Mouse (Mus musculus): Measurements from ENCODE around the gene Gm20075. TPM values are rescaled to one million over a fixed set of nuclear protein-coding genes. Genes with fewer than 3 reads are reported as not detected.
"Not testable (repeated sequence)": the region's sequence is repeated elsewhere in the genome, so short reads cannot be mapped to it uniquely, and the experiment has no call there.

Gm20075 gene
- total RNA-seq (2014; rRNA removed) (4.2 and 6.0 TPM in 2 replicates), polyA plus RNA-seq (2015; fragmentation: Nextera tagmentation; extraction: Ambion mirVana) (14.3 and 16.2 TPM in 2 replicates)

DNA sequence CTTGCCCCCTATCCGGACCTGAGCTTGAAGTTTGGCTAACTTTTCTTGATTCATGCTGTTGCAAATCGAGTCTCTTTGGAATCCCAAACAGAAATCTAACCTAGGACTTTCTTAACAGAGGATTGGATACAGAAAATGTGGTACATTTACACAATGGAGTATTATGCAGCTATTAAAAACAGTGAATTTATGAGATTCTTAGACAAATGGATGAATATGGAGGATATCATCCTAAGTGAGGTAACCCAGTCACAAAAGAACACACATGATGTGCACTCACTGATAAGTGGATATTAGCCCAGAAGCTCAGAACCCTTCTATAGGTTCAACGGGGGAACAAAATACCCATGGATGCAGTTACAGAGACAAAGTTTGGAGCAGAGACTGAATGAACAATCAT, at the start of gene Gm20075:
Gm20075 (minus strand) TSS at position 101 of the 400 bp plus-strand sequence.
- not testable (repeated sequence) for H3K4me2 ChIP-seq (ENCODE audit: low read depth); H3K4me1 ChIP-seq (ENCODE audit: insufficient read depth); H3K9me3 ChIP-seq (ENCODE audit: low read length); DNase-seq; H3K36me3 ChIP-seq (ENCODE audit: insufficient read depth); ATAC-seq; H3K9ac ChIP-seq; H3K4me3 ChIP-seq (ENCODE audit: low read depth, low read length); H3K27me3 ChIP-seq (ENCODE audit: insufficient read depth, low read length); H3K27ac ChIP-seq (ENCODE audit: low read depth, low read length)
- WGBS = 92% methylated on average over 3 of the region's 3 CpGs

GRCm38 (mm10) chr13:96129081-96129480, 47.9 kb upstream of the Gm20075 start:
- Histone ChIP-seq H3K27ac (ENCODE audit: low read depth, low read length) (no peak overlapping the region), H3K4me2 (ENCODE audit: low read depth) (no peak overlapping the region), H3K9ac (no peak overlapping the region), H3K27me3 (ENCODE audit: insufficient read depth, low read length) (peaks cover 6% of the 10 kb centered on the region), H3K36me3 (ENCODE audit: insufficient read depth) (no peaks in the 10 kb centered on the region), H3K4me1 (ENCODE audit: insufficient read depth) (peaks cover 6% of the 10 kb centered on the region; the same call in 1 of the 2 replicates), H3K9me3 (ENCODE audit: low read length) (no peaks in the 10 kb centered on the region), H3K4me3 (ENCODE audit: low read depth, low read length) (no peak overlapping the region)
- ATAC-seq (no peak), DNase-seq (no peak)
- 89% methylated on average over 3 of the region's 3 CpGs for WGBS
- no peak for TF ChIP-seq CTCF (IDR thresholded peaks at IDR 0.05; ENCODE audit: low read depth)

DNA sequence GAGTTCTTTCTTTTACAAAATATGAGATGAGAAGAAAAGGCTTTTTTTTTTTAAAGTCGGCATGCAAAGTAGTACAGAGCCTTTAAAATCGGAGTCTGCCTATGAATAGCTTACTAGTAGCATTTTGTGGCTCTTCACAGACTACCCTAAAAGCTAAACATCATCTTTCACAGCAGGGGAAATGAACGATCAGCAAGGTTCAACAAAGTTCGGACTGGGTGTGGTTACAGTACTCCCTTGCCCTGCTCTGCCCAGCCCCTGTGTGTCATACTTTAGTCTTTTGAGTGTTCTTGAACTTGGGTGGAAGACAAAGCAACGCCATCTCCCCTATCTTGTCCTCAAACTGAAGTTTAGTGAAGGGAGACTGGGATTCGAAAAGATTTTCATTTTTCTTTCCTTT, 45.5 kb upstream of the Gm20075 start:
- peaks cover 6% of the 10 kb centered on the region for H3K27me3 ChIP-seq (ENCODE audit: insufficient read depth, low read length)
- no peak overlapping the region for H3K4me3 ChIP-seq (ENCODE audit: low read depth, low read length)
- 79% methylated on average over 6 of the region's 6 CpGs for WGBS
- H3K27ac ChIP-seq (ENCODE audit: low read depth, low read length) = no peak overlapping the region
- no peak overlapping the region for H3K4me2 ChIP-seq (ENCODE audit: low read depth)
- H3K4me1 ChIP-seq (ENCODE audit: insufficient read depth) = peaks cover 6% of the 10 kb centered on the region; the same call in 1 of the 2 replicates
- DNase-seq (no peak), ATAC-seq (no peak)
- no peaks in the 10 kb centered on the region for H3K36me3 ChIP-seq (ENCODE audit: insufficient read depth)
- no peak overlapping the region for H3K9ac ChIP-seq
- no peaks in the 10 kb centered on the region for H3K9me3 ChIP-seq (ENCODE audit: low read length)
- TF ChIP-seq CTCF (IDR thresholded peaks at IDR 0.05; ENCODE audit: low read depth) = no peak

DNA sequence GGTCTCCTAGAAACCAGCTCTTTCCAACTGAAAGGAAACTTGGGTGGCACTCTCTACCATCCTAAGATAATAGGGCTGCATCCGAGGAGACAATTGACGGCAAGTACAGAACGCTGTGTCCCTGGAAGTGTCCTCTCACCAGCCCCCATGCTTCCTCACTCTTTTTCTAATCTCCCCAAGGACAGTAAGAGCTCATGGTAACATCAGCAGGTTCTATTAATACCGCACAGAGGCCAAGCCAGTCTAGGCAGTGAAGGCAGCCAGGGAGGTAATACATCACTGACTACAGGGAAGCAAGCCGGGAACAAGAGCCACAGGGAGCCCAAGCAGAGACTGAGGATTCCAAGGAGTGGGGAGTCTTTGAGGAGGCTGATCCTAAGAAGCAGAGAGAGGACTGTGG, 43.8 kb upstream of the Gm20075 start:
- Histone ChIP-seq H3K27me3 (ENCODE audit: insufficient read depth, low read length) (no peaks in the 10 kb centered on the region), H3K4me1 (ENCODE audit: insufficient read depth) (no peaks in the 10 kb centered on the region), H3K9ac (no peak overlapping the region), H3K27ac (ENCODE audit: low read depth, low read length) (no peak overlapping the region), H3K36me3 (ENCODE audit: insufficient read depth) (no peaks in the 10 kb centered on the region), H3K9me3 (ENCODE audit: low read length) (no peaks in the 10 kb centered on the region), H3K4me2 (ENCODE audit: low read depth) (no peak overlapping the region), H3K4me3 (ENCODE audit: low read depth, low read length) (no peak overlapping the region)
- no peak for ATAC-seq
- 66% methylated on average over 5 of the region's 5 CpGs for WGBS
- no peak for TF ChIP-seq CTCF (IDR thresholded peaks at IDR 0.05; ENCODE audit: low read depth)
- DNase-seq = no peak

DNA sequence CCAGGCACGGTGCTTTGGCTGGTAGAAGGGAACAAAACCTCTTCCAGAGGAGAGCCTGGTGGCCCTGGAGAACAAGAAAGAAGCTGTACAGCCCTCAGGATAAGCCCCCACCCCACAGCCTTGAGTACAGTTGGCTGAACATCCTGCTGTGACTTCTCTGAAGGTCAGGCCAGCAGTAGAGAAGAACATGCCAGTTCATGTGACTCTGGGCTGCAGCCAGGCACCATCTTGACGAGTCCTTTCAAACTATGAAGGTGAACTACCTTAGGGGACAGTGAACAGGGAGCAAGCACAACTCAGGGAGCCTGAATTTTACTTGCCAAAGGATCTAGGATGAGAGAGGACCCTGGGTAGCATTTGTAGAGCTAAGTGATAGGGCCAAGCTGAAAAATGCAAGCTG, 31.5 kb upstream of the Gm20075 start:
- no peak for ATAC-seq
- no peak overlapping the region for H3K27ac ChIP-seq (ENCODE audit: low read depth, low read length)
- WGBS = 72% methylated on average over 2 of the region's 2 CpGs

DNA sequence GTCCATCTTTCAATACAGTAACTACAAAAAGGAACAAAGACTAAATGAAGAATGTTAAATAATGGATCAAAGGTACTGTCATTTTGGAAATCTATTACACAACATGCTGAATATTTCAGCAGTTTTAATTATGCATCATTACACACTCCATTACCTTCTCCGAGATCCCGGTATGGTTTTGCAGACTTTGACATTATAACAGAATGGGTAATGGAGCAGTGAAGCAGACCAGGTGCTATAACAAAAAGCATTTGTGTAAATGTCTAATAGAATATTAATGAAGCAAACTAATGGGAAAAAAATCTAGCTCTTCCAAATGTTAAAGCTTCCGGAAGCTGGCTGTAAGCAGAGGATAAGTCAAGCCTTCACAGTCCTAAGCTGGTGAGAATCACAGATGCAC, 29.6 kb upstream of the Gm20075 start:
- no peaks in the 10 kb centered on the region for H3K36me3 ChIP-seq (ENCODE audit: insufficient read depth)
- no peaks in the 10 kb centered on the region for H3K27me3 ChIP-seq (ENCODE audit: insufficient read depth, low read length)
- no peak overlapping the region for H3K4me3 ChIP-seq (ENCODE audit: low read depth, low read length)
- H3K9ac ChIP-seq = no peak overlapping the region
- no peaks in the 10 kb centered on the region for H3K9me3 ChIP-seq (ENCODE audit: low read length)
- no peak overlapping the region for H3K4me2 ChIP-seq (ENCODE audit: low read depth)
- no peak for TF ChIP-seq CTCF (IDR thresholded peaks at IDR 0.05; ENCODE audit: low read depth)
- no peak for DNase-seq
- peak; percentile 60; the same call in 1 of the 2 replicates for ATAC-seq
- 22% methylated on average over 3 of the region's 3 CpGs for WGBS
- H3K27ac ChIP-seq (ENCODE audit: low read depth, low read length) = no peak overlapping the region
- no peaks in the 10 kb centered on the region for H3K4me1 ChIP-seq (ENCODE audit: insufficient read depth)

More for the DNA sequence above, 31.5 kb upstream of the Gm20075 start:
- no peak overlapping the region for H3K9ac ChIP-seq
- DNase-seq = no peak
- H3K27me3 ChIP-seq (ENCODE audit: insufficient read depth, low read length) = no peaks in the 10 kb centered on the region
- H3K4me2 ChIP-seq (ENCODE audit: low read depth) = no peak overlapping the region
- no peaks in the 10 kb centered on the region for H3K36me3 ChIP-seq (ENCODE audit: insufficient read depth)
- no peaks in the 10 kb centered on the region for H3K9me3 ChIP-seq (ENCODE audit: low read length)
- H3K4me3 ChIP-seq (ENCODE audit: low read depth, low read length) = no peak overlapping the region
- no peaks in the 10 kb centered on the region for H3K4me1 ChIP-seq (ENCODE audit: insufficient read depth)
- TF ChIP-seq CTCF (IDR thresholded peaks at IDR 0.05; ENCODE audit: low read depth) = no peak

DNA sequence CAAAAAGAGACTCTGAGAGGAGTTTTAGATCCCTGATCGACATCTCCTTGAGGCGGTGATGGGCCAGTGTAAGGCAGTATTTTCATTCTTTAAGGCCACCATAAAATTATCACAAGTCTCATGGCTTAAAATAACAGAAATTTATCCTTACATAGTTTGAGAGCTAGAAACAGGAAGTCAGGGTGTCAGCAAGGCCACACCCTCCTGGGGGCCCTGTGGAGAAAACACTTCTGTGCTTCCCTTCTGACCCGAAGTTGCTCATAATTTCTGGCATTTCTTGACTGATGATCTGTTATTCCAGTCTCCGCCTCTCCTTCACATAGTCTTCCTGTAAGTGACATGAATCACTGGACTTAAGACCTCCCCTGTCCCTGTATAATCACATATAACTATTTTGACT, 25.2 kb upstream of the Gm20075 start:
- DNase-seq (no peak), ATAC-seq (no peak)
- no peak overlapping the region for H3K27ac ChIP-seq (ENCODE audit: low read depth, low read length)
- WGBS = 92% methylated on average over 4 of the region's 4 CpGs
- H3K4me1 ChIP-seq (ENCODE audit: insufficient read depth) = no peaks in the 10 kb centered on the region
- no peak for TF ChIP-seq CTCF (IDR thresholded peaks at IDR 0.05; ENCODE audit: low read depth)
- no peaks in the 10 kb centered on the region for H3K27me3 ChIP-seq (ENCODE audit: insufficient read depth, low read length)
- H3K9ac ChIP-seq = no peak overlapping the region
- no peaks in the 10 kb centered on the region for H3K9me3 ChIP-seq (ENCODE audit: low read length)
- no peak overlapping the region for H3K4me2 ChIP-seq (ENCODE audit: low read depth)
- H3K36me3 ChIP-seq (ENCODE audit: insufficient read depth) = no peaks in the 10 kb centered on the region
- H3K4me3 ChIP-seq (ENCODE audit: low read depth, low read length) = no peak overlapping the region

DNA sequence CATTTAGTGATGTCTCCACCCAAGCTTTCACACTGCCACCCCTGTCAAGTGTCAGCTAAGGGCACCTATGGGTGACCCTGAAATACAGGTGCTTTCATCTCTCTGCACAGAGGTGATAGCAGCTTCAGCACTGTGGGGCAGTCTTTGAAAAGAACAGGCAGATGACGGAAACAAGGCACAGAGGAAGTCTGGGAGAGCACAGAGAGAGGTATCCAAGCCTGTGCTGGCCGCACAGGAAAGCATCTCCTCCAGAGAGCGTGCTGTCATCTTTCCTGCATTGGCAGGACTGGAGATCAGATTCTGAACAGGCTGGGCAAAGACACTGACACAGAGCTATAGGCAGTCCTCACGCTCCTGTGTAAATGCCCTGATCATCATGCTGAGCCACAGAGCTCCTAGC, 9.8 kb upstream of the Gm20075 start:
- Histone ChIP-seq H3K27ac (ENCODE audit: low read depth, low read length) (no peak overlapping the region), H3K4me1 (ENCODE audit: insufficient read depth) (no peaks in the 10 kb centered on the region), H3K9ac (no peak overlapping the region), H3K4me2 (ENCODE audit: low read depth) (no peak overlapping the region), H3K4me3 (ENCODE audit: low read depth, low read length) (no peak overlapping the region), H3K36me3 (ENCODE audit: insufficient read depth) (no peaks in the 10 kb centered on the region), H3K27me3 (ENCODE audit: insufficient read depth, low read length) (no peaks in the 10 kb centered on the region), H3K9me3 (ENCODE audit: low read length) (no peaks in the 10 kb centered on the region)
- WGBS = 78% methylated on average over 4 of the region's 4 CpGs
- TF ChIP-seq CTCF (IDR thresholded peaks at IDR 0.05; ENCODE audit: low read depth) = no peak
- no peak for DNase-seq
- ATAC-seq = no peak

Measured in forebrain, postnatal 0 days (tissue).